Mouse (Mus musculus) forebrain, postnatal 0 days (tissue): Measurements from ENCODE around the gene Irf5. TPM values are rescaled to one million over a fixed set of nuclear protein-coding genes. Genes with fewer than 3 reads are reported as not detected.

Experiments used
- ATAC-seq: fragments of 200-750 bp; cut with Nextera tagmentation; 2 replicates; pipeline ENCODE4 v1.8.0; 2017; ENCODE audit warnings: mild to moderate bottlenecking, moderate library complexity
- DNase-seq: peaks from one replicate; pipeline ENCODE4 v3.0.0-alpha.2; 2015
- H3K27ac ChIP-seq: fragments of 300-500 bp; sonication (generic); 2 replicates; pipeline ENCODE4 v1.5.1; 2014; ENCODE audit warnings: low read depth, mild to moderate bottlenecking, antibody characterized with exemption, low read length, moderate library complexity, mixed read lengths
- H3K27me3 ChIP-seq: fragments of 300-500 bp; sonication (generic); 2 replicates; pipeline ENCODE4 v1.6.1; 2014; ENCODE audit warnings: mild to moderate bottlenecking, low read length, mixed read lengths; ENCODE audit not compliant: insufficient read depth
- H3K36me3 ChIP-seq: fragments of 300-500 bp; sonication (generic); 2 replicates; pipeline ENCODE4 v1.6.1; 2014; ENCODE audit warnings: mild to moderate bottlenecking, moderate library complexity; ENCODE audit not compliant: insufficient read depth
- H3K4me1 ChIP-seq: fragments of 300-500 bp; sonication (generic); 2 replicates; pipeline ENCODE4 v1.6.1; 2014; ENCODE audit warnings: antibody characterized with exemption; ENCODE audit not compliant: insufficient read depth
- H3K4me2 ChIP-seq: fragments of 300-500 bp; sonication (generic); 2 replicates; pipeline ENCODE4 v1.6.1; 2014; ENCODE audit warnings: low read depth, mild to moderate bottlenecking, moderate library complexity
- H3K4me3 ChIP-seq: fragments of 300-500 bp; sonication (generic); 2 replicates; pipeline ENCODE4 v1.5.1; 2014; ENCODE audit warnings: low read depth, low read length, mixed read lengths
- H3K9ac ChIP-seq: fragments of 300-500 bp; sonication (generic); 2 replicates; pipeline ENCODE4 v1.6.1; 2014; ENCODE audit warnings: mild to moderate bottlenecking
- H3K9me3 ChIP-seq: fragments of 300-500 bp; sonication (generic); 2 replicates; pipeline ENCODE4 v1.6.1; 2016; ENCODE audit warnings: low read length
- CTCF ChIP-seq: sonication (generic); IDR thresholded peaks from 2 replicates; pipeline ENCODE4 v1.5.1; 2016; ENCODE audit warnings: antibody characterized with exemption, control low read depth, low read depth
- WGBS: fragments of 180-500 bp; shearing (Covaris S2); extraction: QIAGEN DNeasy Blood & Tissue Kit; methylation state at CpG from one replicate; pipeline ENCODE4 v1.1.7; 2014; 5-methylcytosine and 5-hydroxymethylcytosine counted together
- polyA plus RNA-seq: library from polyadenylated mRNA; unstranded; fragments of >200 nt; fragmentation: Nextera tagmentation; extraction: Ambion mirVana; gene quantifications from 2 replicates; pipeline ENCODE4 v1.2.1, GENCODE M21; 2015
- total RNA-seq: library from RNA; depleted of rRNA; stranded (reverse); fragments of >200 nt; gene quantifications from 2 replicates; pipeline ENCODE4 v1.2.3, GENCODE M21; 2014

Irf5 gene
- total and polyA plus RNA-seq, 2 experiments from 2014 or later: 1.9 to 3.9 TPM

GRCm38 (mm10) chr6:29527361-29528164 lies 1.1 kb downstream of the Irf5 start:
- DNase-seq (no peak), ATAC-seq (no peak)
- H3K27ac ChIP-seq: no peak overlapping the region
- H3K4me2 ChIP-seq: peak overlapping the region; percentile 95
- 0 out of 2 replicates have a peak, but pooled peaks cover 3% of the 10 kb centered on the region for H3K4me1 ChIP-seq
- H3K36me3 ChIP-seq: no peaks in the 10 kb centered on the region
- peaks cover 42% of the 10 kb centered on the region for H3K27me3 ChIP-seq
- H3K9me3 ChIP-seq: no peaks in the 10 kb centered on the region
- 4% methylated on average over 34 of the region's 34 CpGs for WGBS
- TF ChIP-seq CTCF: no peak
- H3K4me3 ChIP-seq: peak overlapping the region; percentile 45
- H3K9ac ChIP-seq: no peak overlapping the region

- no peak for DNase-seq
- H3K4me3 ChIP-seq: no peak overlapping the region
- TF ChIP-seq CTCF: no peak
- ATAC-seq: no peak
- WGBS: 13% methylated on average over 8 of the region's 8 CpGs
- H3K4me1 ChIP-seq: 0 out of 2 replicates have a peak, but pooled peaks cover 3% of the 10 kb centered on the region
- H3K27me3 ChIP-seq: peaks cover 42% of the 10 kb centered on the region
- no peak overlapping the region for H3K4me2 ChIP-seq
- no peaks in the 10 kb centered on the region for H3K9me3 ChIP-seq
- no peak overlapping the region for H3K27ac ChIP-seq
- no peaks in the 10 kb centered on the region for H3K36me3 ChIP-seq
- no peak overlapping the region for H3K9ac ChIP-seq
Observed at GRCm38 (mm10) chr6:29528165-29528505, 1.7 kb downstream of the Irf5 start.

DNA sequence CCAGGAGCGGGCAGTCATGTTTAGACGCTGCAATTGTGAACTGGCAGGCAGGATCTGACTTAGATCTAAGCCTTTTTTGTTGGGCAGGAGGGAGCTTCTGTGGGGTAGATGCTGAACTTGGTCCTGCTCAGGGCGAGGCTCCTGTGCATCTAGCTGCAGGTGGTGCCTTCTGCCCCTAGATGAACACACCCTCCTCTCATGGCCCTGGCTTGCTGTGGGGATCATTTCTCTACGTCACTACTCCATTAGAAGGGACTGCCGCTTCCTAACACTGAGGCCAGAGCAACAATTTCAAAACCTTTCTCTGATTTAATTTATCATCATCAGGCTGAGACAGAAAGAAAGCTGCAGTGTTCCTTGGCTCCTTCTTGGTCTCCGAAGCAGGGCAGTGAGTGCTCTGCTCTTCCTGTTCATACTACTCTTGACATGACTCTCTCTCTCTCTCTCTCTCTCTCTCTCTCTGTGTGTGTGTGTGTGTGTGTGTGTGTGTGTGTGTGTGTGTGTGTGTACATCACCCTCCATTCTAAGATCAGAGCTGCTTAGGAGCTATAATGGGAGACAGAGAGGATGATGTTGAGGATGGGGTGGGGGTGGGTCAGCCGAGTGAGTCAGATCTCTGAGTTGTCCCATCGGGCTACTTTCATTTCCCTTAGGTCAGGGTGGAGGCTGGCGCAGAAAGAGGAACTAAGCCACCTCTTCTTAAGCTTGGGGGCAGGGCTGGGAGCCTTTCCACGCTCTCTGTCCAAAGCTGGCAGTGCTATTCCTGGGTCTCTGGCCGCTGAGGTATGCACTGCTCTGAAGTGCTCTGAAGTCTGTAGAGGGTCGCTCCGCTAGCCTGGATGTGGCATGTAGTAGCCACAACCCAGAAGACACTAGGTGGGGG lies 2.4 kb downstream of the Irf5 start:
- no peak for TF ChIP-seq CTCF
- Histone ChIP-seq H3K27ac (no peak overlapping the region), H3K4me3 (no peak overlapping the region), H3K4me2 (no peak overlapping the region), H3K36me3 (no peaks in the 10 kb centered on the region), H3K9me3 (no peaks in the 10 kb centered on the region), H3K9ac (no peak overlapping the region), H3K27me3 (peaks cover 42% of the 10 kb centered on the region), H3K4me1 (0 out of 2 replicates have a peak, but pooled peaks cover 3% of the 10 kb centered on the region)
- 30% methylated on average over 13 of the region's 13 CpGs for WGBS
- DNase-seq: no peak
- no peak for ATAC-seq

DNA sequence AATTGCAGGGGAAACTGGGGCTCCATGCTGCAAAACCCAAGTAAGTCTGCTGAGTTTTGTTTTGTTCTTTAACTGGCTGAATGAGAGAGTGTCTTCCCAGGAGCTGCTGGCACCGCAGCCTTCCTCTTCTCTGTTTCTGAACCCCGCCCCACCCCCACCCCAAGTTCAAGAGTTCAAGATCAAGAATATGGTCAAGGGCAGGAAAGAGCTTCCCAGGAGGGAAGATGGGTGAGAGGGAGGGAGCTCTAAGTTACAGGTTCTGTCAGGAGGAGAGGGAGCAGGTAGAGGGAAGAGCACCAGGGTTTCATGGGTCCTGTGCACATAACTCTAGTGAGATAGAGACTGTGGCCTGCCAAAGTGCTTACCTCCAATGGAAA lies 3.0 kb downstream of the Irf5 start:
- Histone ChIP-seq H3K4me1 (0 out of 2 replicates have a peak, but pooled peaks cover 3% of the 10 kb centered on the region), H3K9ac (no peak overlapping the region), H3K27ac (no peak overlapping the region), H3K4me2 (no peak overlapping the region), H3K4me3 (no peak overlapping the region), H3K9me3 (no peaks in the 10 kb centered on the region), H3K27me3 (peaks cover 42% of the 10 kb centered on the region), H3K36me3 (no peaks in the 10 kb centered on the region)
- no peak for ATAC-seq
- WGBS: 37% methylated on average over 2 of the region's 2 CpGs
- TF ChIP-seq CTCF: no peak
- DNase-seq: no peak

DNA sequence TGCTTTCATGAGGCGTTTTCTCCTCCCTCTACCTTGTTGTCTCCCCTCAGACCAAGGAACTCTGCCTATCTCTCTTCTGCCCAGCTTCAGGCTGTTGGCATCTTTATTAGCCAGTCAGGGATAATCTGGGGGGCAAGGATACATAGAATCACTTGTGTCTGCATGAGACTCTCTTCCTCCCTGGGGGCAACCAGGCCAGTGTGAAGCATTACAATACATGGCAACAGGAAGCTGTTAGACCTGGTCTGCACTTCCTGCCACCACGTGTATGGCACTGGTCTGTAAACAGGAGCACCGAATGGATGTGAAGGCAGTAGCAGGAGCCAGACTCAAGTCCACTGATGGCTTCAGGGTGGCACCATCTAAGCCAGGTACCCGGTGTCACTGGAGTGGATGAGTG lies 3.6 kb downstream of the Irf5 start:
- DNase-seq (no peak), ATAC-seq (no peak)
- peaks cover 42% of the 10 kb centered on the region for H3K27me3 ChIP-seq
- no peak overlapping the region for H3K27ac ChIP-seq
- H3K9me3 ChIP-seq: no peaks in the 10 kb centered on the region
- no peak overlapping the region for H3K4me3 ChIP-seq
- H3K36me3 ChIP-seq: no peaks in the 10 kb centered on the region
- no peak overlapping the region for H3K9ac ChIP-seq
- TF ChIP-seq CTCF: no peak
- no peak overlapping the region for H3K4me2 ChIP-seq
- WGBS: 76% methylated on average over 4 of the region's 4 CpGs
- 0 out of 2 replicates have a peak, but pooled peaks cover 3% of the 10 kb centered on the region for H3K4me1 ChIP-seq

GRCm38 (mm10) chr6:29535316-29535715 lies 8.9 kb downstream of the Irf5 start:
- Histone ChIP-seq H3K36me3 (peaks cover 3% of the 10 kb centered on the region; the same call in 1 of the 2 replicates), H3K9me3 (no peaks in the 10 kb centered on the region), H3K4me2 (no peak overlapping the region), H3K27ac (no peak overlapping the region), H3K9ac (no peak overlapping the region), H3K4me1 (no peaks in the 10 kb centered on the region), H3K4me3 (no peak overlapping the region), H3K27me3 (peaks cover 7% of the 10 kb centered on the region; the same call in 1 of the 2 replicates)
- DNase-seq: no peak
- no peak for TF ChIP-seq CTCF
- no peak for ATAC-seq
- WGBS: 68% methylated on average over 6 of the region's 6 CpGs
